In the genomic region with DNA sequence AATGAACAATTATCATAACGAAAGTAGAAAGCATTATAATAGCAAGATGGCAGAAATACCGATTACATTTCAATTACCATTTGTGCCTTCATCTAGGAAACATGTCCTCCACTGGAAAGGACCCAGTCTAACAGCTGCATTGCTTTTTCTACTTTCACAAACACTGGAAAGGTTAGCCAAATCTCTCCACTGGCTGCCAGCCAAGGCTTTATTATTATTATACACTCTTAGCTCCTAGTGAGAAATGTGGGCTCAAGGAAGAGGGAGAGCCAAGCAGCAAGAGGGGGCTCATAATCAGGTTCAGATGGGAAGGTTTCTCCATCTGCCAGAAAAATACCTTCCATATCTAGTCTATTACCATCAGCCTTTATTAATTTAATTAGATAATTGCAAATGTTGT, we compare ENCODE assay signal across 10 mouse cellular contexts. TPM values are rescaled to one million over a fixed set of nuclear protein-coding genes. Genes with fewer than 3 reads are reported as not detected.
DNase-seq lines count a peak whose midpoint lies in the region; ATAC-seq and TF ChIP-seq lines count a peak whose summit lies in the region.
"Had no signal": no experiment of that assay in that cellular context is flagged by ENCODE, and none has a peak within 500 bp of the region (broad histone marks: within the 10 kb centered on the region; RNA-seq: fewer than 3 reads in every experiment).

No protein-coding gene starts in this region.

- no peak overlapping the region for H3K4me3 ChIP-seq in kidney, embryonic 16.5 days (ENCODE audit: low read length)
- H3K4me3 ChIP-seq in heart, embryonic 15.5 days = no peak overlapping the region
- no peak overlapping the region for H3K4me3 ChIP-seq in lung, postnatal 0 days (ENCODE audit: low read depth, low read length)
- H3K4me3 ChIP-seq in forebrain, embryonic 12.5 days (replicated peaks) = no peak overlapping the region
- H3K4me3 ChIP-seq in liver, postnatal 0 days (ENCODE audit: low read depth, low read length) = no peak overlapping the region
- H3K4me3 ChIP-seq in liver, embryonic 11.5 days (ENCODE audit: low read depth, low read length) = no peak overlapping the region
- H3K4me3 ChIP-seq: erythroblast, embryonic 14.5 days; liver, embryonic 15.5 days had no signal

- peaks cover 21% of the 10 kb centered on the region for H3K4me1 ChIP-seq in kidney, embryonic 16.5 days (ENCODE audit: insufficient read depth, low read length)
- H3K4me1 ChIP-seq in heart, embryonic 15.5 days (replicated peaks) = peaks cover 65% of the 10 kb centered on the region
- peaks cover 30% of the 10 kb centered on the region for H3K4me1 ChIP-seq in lung, postnatal 0 days (ENCODE audit: insufficient read depth, low read depth, low read length)
- H3K4me1 ChIP-seq in forebrain, embryonic 12.5 days = no peaks in the 10 kb centered on the region
- H3K4me1 ChIP-seq in liver, postnatal 0 days (ENCODE audit: insufficient read depth) = peaks cover 10% of the 10 kb centered on the region
- H3K4me1 ChIP-seq in liver, embryonic 11.5 days (replicated peaks; ENCODE audit: control insufficient read depth, insufficient read depth, low read length) = no peaks in the 10 kb centered on the region; the same call in 1 of the 2 replicates

- peak; percentile 51 for DNase-seq in kidney, adult 18-20 months
- peak; percentile 71 for DNase-seq in brain, embryonic 14.5 days (ENCODE audit: low read depth)
- peak; percentile 77 for DNase-seq in lung, postnatal 0 days (ENCODE audit: low spot score)
- DNase-seq in liver, postnatal 0 days = no peak
- no peak for DNase-seq in liver, embryonic 11.5 days (ENCODE audit: low spot score)

- 0 out of 2 replicates have a peak, but pooled peaks have one; percentile 14 for TF ChIP-seq EP300 in lung, postnatal 0 days (IDR thresholded peaks at IDR 0.05)
- TF ChIP-seq EP300 in liver, postnatal 0 days (IDR thresholded peaks at IDR 0.05; ENCODE audit: low read depth) = no peak

- no peak overlapping the region for H3K9ac ChIP-seq in kidney, embryonic 16.5 days (replicated peaks; ENCODE audit: low read length)
- no peak overlapping the region for H3K9ac ChIP-seq in heart, embryonic 15.5 days
- H3K9ac ChIP-seq in lung, postnatal 0 days (replicated peaks; ENCODE audit: low read depth) = no peak overlapping the region
- H3K9ac ChIP-seq in forebrain, embryonic 12.5 days = no peak overlapping the region
- no peak overlapping the region for H3K9ac ChIP-seq in liver, postnatal 0 days (replicated peaks)
- H3K9ac ChIP-seq in liver, embryonic 11.5 days (ENCODE audit: low read depth, low read length) = no peak overlapping the region
- H3K9ac ChIP-seq: liver, embryonic 15.5 days had no signal

- H3K4me2 ChIP-seq in kidney, embryonic 16.5 days (replicated peaks; ENCODE audit: low read depth, low read length) = no peak overlapping the region
- no peak overlapping the region for H3K4me2 ChIP-seq in heart, embryonic 15.5 days
- H3K4me2 ChIP-seq in lung, postnatal 0 days (replicated peaks; ENCODE audit: low read depth, low read length) = no peak overlapping the region
- H3K4me2 ChIP-seq in forebrain, embryonic 12.5 days = no peak overlapping the region
- no peak overlapping the region for H3K4me2 ChIP-seq in liver, postnatal 0 days (ENCODE audit: low read depth, low read length)
- no peak overlapping the region for H3K4me2 ChIP-seq in liver, embryonic 11.5 days
- H3K4me2 ChIP-seq: liver, embryonic 15.5 days had no signal

- no peak for TF ChIP-seq POLR2A in brain, embryonic 14.5 days (IDR thresholded peaks at IDR 0.05; ENCODE audit: borderline replicate concordance, extremely low read depth, insufficient read depth, insufficient read length, poor library complexity, severe bottlenecking)

- TF ChIP-seq CTCF in brain, embryonic 14.5 days (IDR thresholded peaks at IDR 0.05; ENCODE audit: borderline replicate concordance, extremely low read depth, insufficient read depth, insufficient read length) = no peak
- TF ChIP-seq CTCF in lung, postnatal 0 days (IDR thresholded peaks at IDR 0.05) = no peak
- TF ChIP-seq CTCF in liver, postnatal 0 days (IDR thresholded peaks at IDR 0.05; ENCODE audit: low read depth) = no peak

- no peaks in the 10 kb centered on the region for H3K27me3 ChIP-seq in kidney, embryonic 16.5 days (ENCODE audit: insufficient read depth, low read length)
- no peaks in the 10 kb centered on the region for H3K27me3 ChIP-seq in heart, embryonic 15.5 days
- no peaks in the 10 kb centered on the region for H3K27me3 ChIP-seq in lung, postnatal 0 days (replicated peaks; ENCODE audit: insufficient read depth, low read length)
- no peaks in the 10 kb centered on the region for H3K27me3 ChIP-seq in forebrain, embryonic 12.5 days
- no peaks in the 10 kb centered on the region for H3K27me3 ChIP-seq in liver, postnatal 0 days (ENCODE audit: insufficient read depth, low read length)
- H3K27me3 ChIP-seq in liver, embryonic 11.5 days (replicated peaks; ENCODE audit: control insufficient read depth, insufficient read depth, low read length) = no peaks in the 10 kb centered on the region
- H3K27me3 ChIP-seq: liver, embryonic 15.5 days had no signal

- ATAC-seq in kidney, embryonic 16.5 days (ENCODE audit: low FRiP score, low TSS enrichment) = no peak
- ATAC-seq in heart, embryonic 15.5 days (replicated peaks; ENCODE audit: insufficient number of reproducible peaks, insufficient read depth, low FRiP score, low read depth) = no peak
- peak; percentile 25; the same call in 1 of the 2 replicates for ATAC-seq in lung, postnatal 0 days
- ATAC-seq in forebrain, embryonic 12.5 days (ENCODE audit: low FRiP score) = no peak
- no peak for ATAC-seq in liver, postnatal 0 days
- ATAC-seq in liver, embryonic 11.5 days (replicated peaks; ENCODE audit: low FRiP score) = no peak

- 65% methylated on average over 2 of the region's 2 CpGs for whole genome bisulfite sequencing in kidney, embryonic 16.5 days
- WGBS in heart, embryonic 15.5 days = 65% methylated on average over 2 of the region's 2 CpGs
- 54% methylated on average over 2 of the region's 2 CpGs for WGBS in lung, postnatal 0 days
- WGBS in forebrain, embryonic 12.5 days = 86% methylated on average over 2 of the region's 2 CpGs
- 67% methylated on average over 2 of the region's 2 CpGs for WGBS in liver, postnatal 0 days (ENCODE audit: insufficient replicate concordance)
- 87% methylated on average over 2 of the region's 2 CpGs for WGBS in liver, embryonic 11.5 days

- H3K9me3 ChIP-seq in kidney, embryonic 16.5 days (ENCODE audit: low read length) = no peaks in the 10 kb centered on the region
- H3K9me3 ChIP-seq in heart, embryonic 15.5 days (replicated peaks) = no peaks in the 10 kb centered on the region
- H3K9me3 ChIP-seq in lung, postnatal 0 days (ENCODE audit: low read length) = no peaks in the 10 kb centered on the region
- no peaks in the 10 kb centered on the region for H3K9me3 ChIP-seq in forebrain, embryonic 12.5 days
- H3K9me3 ChIP-seq in liver, postnatal 0 days (ENCODE audit: low read length) = no peaks in the 10 kb centered on the region
- no peaks in the 10 kb centered on the region for H3K9me3 ChIP-seq in liver, embryonic 11.5 days (ENCODE audit: control insufficient read depth, low read length)
- H3K9me3 ChIP-seq: liver, embryonic 15.5 days had no signal

- H3K36me3 ChIP-seq in kidney, embryonic 16.5 days (ENCODE audit: insufficient read depth, low read length) = peaks cover 6% of the 10 kb centered on the region; the same call in 1 of the 2 replicates
- peaks cover 5% of the 10 kb centered on the region; the same call in 1 of the 2 replicates for H3K36me3 ChIP-seq in heart, embryonic 15.5 days
- H3K36me3 ChIP-seq in lung, postnatal 0 days (ENCODE audit: insufficient read depth, low read length) = no peaks in the 10 kb centered on the region
- H3K36me3 ChIP-seq in forebrain, embryonic 12.5 days (replicated peaks) = no peaks in the 10 kb centered on the region
- no peaks in the 10 kb centered on the region for H3K36me3 ChIP-seq in liver, postnatal 0 days (replicated peaks; ENCODE audit: insufficient read depth, low read length)
- H3K36me3 ChIP-seq in liver, embryonic 11.5 days (ENCODE audit: control insufficient read depth, insufficient read depth, low read length) = no peaks in the 10 kb centered on the region
- H3K36me3 ChIP-seq: liver, embryonic 15.5 days had no signal

- no peak overlapping the region for H3K27ac ChIP-seq in kidney, embryonic 16.5 days (ENCODE audit: low read length)
- peak overlapping the region; percentile 64 for H3K27ac ChIP-seq in heart, embryonic 15.5 days
- no peak overlapping the region for H3K27ac ChIP-seq in lung, postnatal 0 days (ENCODE audit: low read length)
- no peak overlapping the region for H3K27ac ChIP-seq in forebrain, embryonic 12.5 days
- no peak overlapping the region for H3K27ac ChIP-seq in liver, postnatal 0 days (ENCODE audit: low read depth)
- no peak overlapping the region for H3K27ac ChIP-seq in liver, embryonic 11.5 days (ENCODE audit: low read depth, low read length)
- H3K27ac ChIP-seq: liver, embryonic 15.5 days had no signal

RNA-seq across cellular contexts. Expression of a gene that starts 35.9 kb away (rescaled TPM):
- 119 and 135 TPM in 2 replicates for polyA plus RNA-seq in kidney, embryonic 16.5 days (2015; fragmentation: Nextera tagmentation; extraction: Ambion mirVana)
- polyA plus RNA-seq in brain, embryonic 14.5 days (2012; rRNA removed) = 91.0 and 174 TPM in 2 replicates
- polyA plus RNA-seq in heart, embryonic 15.5 days (2015; fragmentation: Nextera tagmentation; extraction: Ambion mirVana) = 159 and 163 TPM in 2 replicates
- polyA plus RNA-seq in lung, postnatal 0 days (2015; fragmentation: Nextera tagmentation; extraction: Ambion mirVana) = 220 and 256 TPM in 2 replicates
- polyA plus RNA-seq in forebrain, embryonic 12.5 days (2016; fragmentation: Nextera tagmentation; extraction: Ambion mirVana) = 84.4 and 85.9 TPM in 2 replicates
- polyA plus RNA-seq in liver, postnatal 0 days (2015; fragmentation: Nextera tagmentation; extraction: Ambion mirVana) = 18.9 and 19.2 TPM in 2 replicates
- 43.7 and 45.8 TPM in 2 replicates for polyA plus RNA-seq in liver, embryonic 11.5 days (2014; fragmentation: Nextera tagmentation; extraction: Ambion mirVana)

Comparison
In these comparisons a context has a peak if more than half of its experiments do, and no peak if none do; other contexts are left out.
1. DNase-seq: peak in kidney, adult 18-20 months (single experiment), brain, embryonic 14.5 days (single experiment) and lung, postnatal 0 days (single experiment); none in liver, postnatal 0 days (single experiment) and liver, embryonic 11.5 days (single experiment).